Mouse (Mus musculus) liver, embryonic 12.5 days (tissue): ENCODE data around the gene Hoxa7. TPM values are rescaled to one million over a fixed set of nuclear protein-coding genes. Genes with fewer than 3 reads are reported as not detected.

Experiments used
- ATAC-seq: fragments of 200-750 bp; cut with Nextera tagmentation; 2 replicates; pipeline ENCODE4 v1.8.0; 2017; ENCODE audit warnings: moderate number of reproducible peaks, mild to moderate bottlenecking, moderate library complexity
- H3K27ac ChIP-seq: fragments of 300-500 bp; sonication (generic); 2 replicates; pipeline ENCODE4 v1.5.1; 2016; ENCODE audit warnings: mild to moderate bottlenecking
- H3K27me3 ChIP-seq: fragments of 300-500 bp; sonication (generic); replicated peaks from 2 replicates; pipeline ENCODE4 v1.6.1; 2016; ENCODE audit warnings: mild to moderate bottlenecking, moderate library complexity
- H3K36me3 ChIP-seq: fragments of 300-500 bp; sonication (generic); 2 replicates; pipeline ENCODE4 v1.6.1; 2016; ENCODE audit warnings: mild to moderate bottlenecking, moderate library complexity
- H3K4me1 ChIP-seq: fragments of 300-500 bp; sonication (generic); 2 replicates; pipeline ENCODE4 v1.6.1; 2016
- H3K4me2 ChIP-seq: fragments of 300-500 bp; sonication (generic); 2 replicates; pipeline ENCODE4 v1.6.1; 2016; ENCODE audit warnings: mild to moderate bottlenecking, moderate library complexity
- H3K4me3 ChIP-seq: fragments of 300-500 bp; sonication (generic); 2 replicates; pipeline ENCODE4 v1.5.1; 2016; ENCODE audit warnings: mild to moderate bottlenecking, moderate library complexity
- H3K9ac ChIP-seq: fragments of 300-500 bp; sonication (generic); 2 replicates; pipeline ENCODE4 v1.6.1; 2016; ENCODE audit warnings: mild to moderate bottlenecking, moderate library complexity
- H3K9me3 ChIP-seq: fragments of 300-500 bp; sonication (generic); replicated peaks from 2 replicates; pipeline ENCODE4 v1.6.1; 2016; ENCODE audit warnings: mild to moderate bottlenecking, moderate library complexity
- WGBS: fragments of 180-500 bp; shearing (Covaris S2); methylation state at CpG from one replicate; pipeline ENCODE4 v1.1.7; 2016; ENCODE audit not compliant: insufficient replicate concordance; 5-methylcytosine and 5-hydroxymethylcytosine counted together
- polyA plus RNA-seq: library from polyadenylated mRNA; unstranded; fragments of >200 nt; fragmentation: Nextera tagmentation; extraction: Ambion mirVana; gene quantifications from 2 replicates; pipeline ENCODE4 v1.2.1, GENCODE M21; 2016

Gene Hoxa7
- polyA plus RNA-seq, 1 experiment from 2014 or later, result 0.74 TPM

- 8% methylated on average over 4 of the region's 4 CpGs for WGBS
- peak overlapping the region; percentile 43 for H3K4me2 ChIP-seq
- H3K27me3 ChIP-seq, result peaks cover 98% of the 10 kb centered on the region
- H3K4me1 ChIP-seq, result 0 out of 2 replicates have a peak, but pooled peaks cover 10% of the 10 kb centered on the region
- no peak for ATAC-seq
- H3K36me3 ChIP-seq, result no peaks in the 10 kb centered on the region
- H3K9ac ChIP-seq, result peak overlapping the region; percentile 27; the same call in 1 of the 2 replicates
- peak overlapping the region; percentile 28; the same call in 1 of the 2 replicates for H3K27ac ChIP-seq
- peak overlapping the region; percentile 26 for H3K4me3 ChIP-seq
- no peaks in the 10 kb centered on the region for H3K9me3 ChIP-seq
These were observed 42.6 kb downstream of the Hoxa7 start for GRCm38 (mm10) chr6:52178918-52179665.

- Histone ChIP-seq H3K27ac (no peak overlapping the region), H3K9ac (0 out of 2 replicates have a peak overlapping the region, but pooled peaks have one; percentile 13), H3K4me2 (peak overlapping the region; percentile 49), H3K4me1 (peaks cover 1% of the 10 kb centered on the region; the same call in 1 of the 2 replicates), H3K36me3 (no peaks in the 10 kb centered on the region), H3K4me3 (peak overlapping the region; percentile 50; the same call in 1 of the 2 replicates), H3K9me3 (no peaks in the 10 kb centered on the region), H3K27me3 (peaks cover 98% of the 10 kb centered on the region)
- ATAC-seq, result no peak
- WGBS, result 2% methylated on average over 9 of the region's 9 CpGs
These were observed 43.8 kb downstream of the Hoxa7 start for GRCm38 (mm10) chr6:52177806-52178205.

DNA sequence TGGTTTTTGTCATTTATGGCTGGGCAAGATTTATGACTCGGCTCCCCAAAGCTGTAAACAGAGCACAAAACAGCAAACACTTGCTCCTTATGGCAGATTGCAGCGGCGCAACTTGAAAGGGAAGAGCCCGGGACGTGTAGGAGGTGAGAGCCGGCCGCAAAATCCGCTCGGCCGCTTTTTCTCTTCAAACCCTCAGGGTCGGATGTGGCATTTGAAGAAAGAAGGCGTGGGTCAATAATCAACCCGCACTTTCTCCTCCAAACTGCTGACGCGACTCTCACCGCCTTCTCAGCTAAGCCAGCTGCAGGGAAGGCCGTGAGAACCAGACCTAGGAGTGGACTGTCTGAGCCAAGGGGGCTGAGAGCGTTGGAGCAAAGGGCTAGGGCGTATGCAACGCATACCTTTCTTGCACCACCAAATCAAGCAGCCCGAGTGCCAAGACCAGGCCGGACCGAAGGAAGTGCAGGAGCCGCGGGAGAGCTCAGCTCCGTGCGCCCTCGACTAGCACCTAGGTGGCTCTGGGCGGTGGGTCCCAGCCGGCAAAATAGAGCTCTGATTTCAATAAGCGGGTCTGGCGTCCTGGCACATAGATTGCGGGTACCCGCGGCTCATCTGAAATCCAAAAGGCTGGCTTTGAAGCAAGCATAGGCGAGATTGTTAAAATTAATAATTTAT lies 44.5 kb downstream of the Hoxa7 start, which contains the start of gene 5730596B20Rik:
Gene 5730596B20Rik, plus strand, starts transcription at position 438 of the 675 bp plus-strand sequence.
- H3K9me3 ChIP-seq, result no peaks in the 10 kb centered on the region
- peak within 1 kb of the TSS; percentile 77; the same call in 1 of the 2 replicates for H3K27ac ChIP-seq
- no peaks in the 10 kb centered on the region for H3K36me3 ChIP-seq
- 2% methylated on average over 36 of the region's 36 CpGs for whole genome bisulfite sequencing
- H3K4me2 ChIP-seq, result peak within 1 kb of the TSS; percentile 49
- no peak for ATAC-seq
- peaks cover 98% of the 10 kb centered on the region for H3K27me3 ChIP-seq
- H3K4me1 ChIP-seq, result peaks cover 7% of the 10 kb centered on the region; the same call in 1 of the 2 replicates
- peak within 1 kb of the TSS; percentile 50 for H3K4me3 ChIP-seq
- H3K9ac ChIP-seq, result peak within 1 kb of the TSS; percentile 61

DNA sequence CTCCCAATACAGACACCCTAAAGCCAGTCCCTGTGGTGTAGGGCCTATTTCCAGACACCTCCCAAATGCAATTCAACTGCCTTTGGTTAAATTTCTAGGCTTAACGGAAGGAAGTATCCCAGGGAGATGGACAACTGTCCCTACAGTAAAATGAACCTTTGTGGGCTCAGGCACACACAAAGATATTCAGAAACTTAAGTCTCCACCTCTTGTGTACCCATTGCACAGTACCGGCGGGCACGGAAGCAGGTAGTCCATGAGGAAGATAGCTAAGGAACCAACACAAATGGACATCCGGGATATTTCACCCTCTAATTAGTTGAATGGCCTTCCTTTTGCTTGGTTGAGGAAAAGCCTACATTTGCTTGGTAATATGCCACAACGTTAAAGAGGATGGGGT lies 45.3 kb downstream of the Hoxa7 start:
- Histone ChIP-seq H3K4me2 (peak overlapping the region; percentile 49), H3K4me1 (peaks cover 12% of the 10 kb centered on the region; the same call in 1 of the 2 replicates), H3K27me3 (peaks cover 98% of the 10 kb centered on the region), H3K36me3 (no peaks in the 10 kb centered on the region), H3K9me3 (no peaks in the 10 kb centered on the region), H3K4me3 (peak overlapping the region; percentile 50), H3K27ac (peak overlapping the region; percentile 77; the same call in 1 of the 2 replicates), H3K9ac (peak overlapping the region; percentile 39; the same call in 1 of the 2 replicates)
- ATAC-seq, result no peak
- WGBS, result 4% methylated on average over 6 of the region's 6 CpGs

DNA sequence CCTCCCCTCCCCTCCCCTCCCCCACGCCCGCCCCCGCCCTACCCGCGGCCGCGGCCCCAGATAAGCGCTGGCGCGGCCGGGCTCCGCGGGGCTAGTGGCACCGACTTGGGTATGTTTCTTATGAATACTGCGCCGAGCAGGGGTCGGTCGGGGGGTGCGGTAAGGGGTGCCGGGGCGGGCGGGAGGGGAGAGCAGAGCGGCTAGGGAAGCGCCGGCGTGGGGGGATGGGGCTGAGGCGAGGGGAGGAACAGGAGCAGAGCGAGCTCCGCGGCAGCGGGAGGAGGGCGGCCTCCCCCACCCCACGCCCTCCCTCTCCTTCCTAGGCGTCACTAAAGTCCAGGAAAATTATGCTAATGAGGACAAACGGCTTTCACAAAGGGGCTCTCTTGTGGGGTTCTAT lies 45.8 kb downstream of the Hoxa7 start:
- WGBS, result 1% methylated on average over 11 of the region's 35 CpGs

GRCm38 (mm10) chr6:52174968-52175751 lies 46.5 kb downstream of the Hoxa7 start:
- Histone ChIP-seq H3K27me3 (peaks cover 98% of the 10 kb centered on the region), H3K9ac (peak overlapping the region; percentile 53), H3K27ac (peak overlapping the region; percentile 77), H3K4me3 (peak overlapping the region; percentile 50), H3K9me3 (no peaks in the 10 kb centered on the region), H3K36me3 (no peaks in the 10 kb centered on the region), H3K4me2 (peak overlapping the region; percentile 49), H3K4me1 (peaks cover 12% of the 10 kb centered on the region; the same call in 1 of the 2 replicates)
- ATAC-seq, result no peak
- 3% methylated on average over 41 of the region's 41 CpGs for WGBS

More for the DNA sequence above, 45.8 kb downstream of the Hoxa7 start:
- Histone ChIP-seq H3K9ac (peak overlapping the region; percentile 53), H3K36me3 (no peaks in the 10 kb centered on the region), H3K4me2 (peak overlapping the region; percentile 49), H3K9me3 (no peaks in the 10 kb centered on the region), H3K4me1 (peaks cover 12% of the 10 kb centered on the region; the same call in 1 of the 2 replicates), H3K4me3 (peak overlapping the region; percentile 50), H3K27me3 (peaks cover 98% of the 10 kb centered on the region), H3K27ac (peak overlapping the region; percentile 77)
- no peak for ATAC-seq

DNA sequence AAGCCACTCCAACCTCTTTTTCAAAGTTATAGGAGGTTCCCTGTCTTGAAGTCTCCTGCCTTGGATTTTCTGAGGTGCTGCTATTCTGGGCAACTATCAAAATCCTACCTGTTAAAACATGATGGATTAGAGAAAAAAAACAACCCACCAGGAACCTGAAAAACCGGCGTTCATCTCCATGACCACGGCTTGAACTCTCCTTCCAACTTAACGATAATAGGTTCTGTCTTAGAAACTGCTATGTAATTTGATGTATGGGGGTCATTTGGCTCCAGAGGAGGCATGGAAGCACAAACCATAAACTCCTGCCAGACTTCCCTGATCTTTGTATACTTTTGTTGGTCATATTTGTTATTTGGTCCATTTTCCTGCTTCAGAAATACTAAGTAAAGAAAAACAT lies 48.0 kb downstream of the Hoxa7 start:
- Histone ChIP-seq H3K27ac (no peak overlapping the region), H3K4me2 (peak overlapping the region; percentile 52; the same call in 1 of the 2 replicates), H3K27me3 (peaks cover 98% of the 10 kb centered on the region), H3K4me3 (no peak overlapping the region), H3K9me3 (no peaks in the 10 kb centered on the region), H3K4me1 (peaks cover 12% of the 10 kb centered on the region; the same call in 1 of the 2 replicates), H3K36me3 (no peaks in the 10 kb centered on the region), H3K9ac (no peak overlapping the region)
- WGBS, result 3% methylated on average over 4 of the region's 4 CpGs
- ATAC-seq, result no peak

DNA sequence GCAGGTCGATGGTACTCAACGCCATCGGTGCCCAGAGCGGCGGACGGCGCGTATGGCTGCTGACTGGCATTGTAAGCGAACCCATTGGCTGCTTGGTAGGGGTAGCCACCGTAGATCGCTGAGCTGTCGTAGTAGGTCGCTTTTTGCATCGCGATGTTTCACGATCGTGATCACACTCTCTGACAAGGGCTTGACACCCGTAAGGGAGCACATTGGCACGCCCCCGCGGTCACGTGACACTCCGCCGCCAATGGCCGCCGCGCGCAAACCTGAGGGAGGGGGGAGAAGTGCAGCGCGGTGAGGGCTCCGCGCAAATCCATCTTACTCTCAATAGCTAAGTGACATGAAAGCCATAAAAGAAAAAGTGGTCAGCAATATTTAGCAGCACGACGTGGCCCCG lies 49.2 kb downstream of the Hoxa7 start:
- Histone ChIP-seq H3K36me3 (no peaks in the 10 kb centered on the region), H3K4me3 (peak overlapping the region; percentile 23), H3K27ac (peak overlapping the region; percentile 66; the same call in 1 of the 2 replicates), H3K9me3 (no peaks in the 10 kb centered on the region), H3K4me2 (peak overlapping the region; percentile 52), H3K9ac (0 out of 2 replicates have a peak overlapping the region, but pooled peaks have one; percentile 14), H3K4me1 (peaks cover 12% of the 10 kb centered on the region; the same call in 1 of the 2 replicates), H3K27me3 (peaks cover 98% of the 10 kb centered on the region)
- WGBS, result 2% methylated on average over 35 of the region's 35 CpGs
- ATAC-seq, result 0 out of 2 replicates have a peak, but pooled peaks have one; percentile 32

DNA sequence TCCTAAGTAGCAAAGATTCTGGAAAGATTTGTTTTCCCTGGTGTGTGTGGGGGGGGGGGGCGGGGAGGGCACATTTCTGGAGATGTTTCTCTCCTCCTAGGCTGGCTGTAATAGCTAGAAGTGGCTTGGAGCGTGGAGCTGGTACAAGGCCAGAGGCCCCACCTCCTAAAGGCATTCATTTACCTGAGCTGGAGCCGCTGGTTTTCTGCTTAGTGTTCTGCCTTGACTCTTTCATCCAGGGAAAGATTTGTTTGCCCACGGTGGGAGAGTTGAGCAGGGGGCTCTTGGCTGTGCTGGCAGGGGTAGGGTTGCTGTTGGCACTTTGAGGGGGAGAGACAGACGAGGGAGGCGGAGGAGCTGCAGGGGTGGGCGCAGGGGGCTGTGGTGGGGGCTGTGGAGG lies 49.7 kb downstream of the Hoxa7 start:
- Histone ChIP-seq H3K27ac (peak overlapping the region; percentile 58; the same call in 1 of the 2 replicates), H3K9me3 (no peaks in the 10 kb centered on the region), H3K4me2 (peak overlapping the region; percentile 52), H3K9ac (0 out of 2 replicates have a peak overlapping the region, but pooled peaks have one; percentile 14), H3K36me3 (no peaks in the 10 kb centered on the region), H3K27me3 (peaks cover 98% of the 10 kb centered on the region), H3K4me1 (peaks cover 12% of the 10 kb centered on the region; the same call in 1 of the 2 replicates), H3K4me3 (no peak overlapping the region)
- ATAC-seq, result no peak
- WGBS, result 11% methylated on average over 7 of the region's 7 CpGs

DNA sequence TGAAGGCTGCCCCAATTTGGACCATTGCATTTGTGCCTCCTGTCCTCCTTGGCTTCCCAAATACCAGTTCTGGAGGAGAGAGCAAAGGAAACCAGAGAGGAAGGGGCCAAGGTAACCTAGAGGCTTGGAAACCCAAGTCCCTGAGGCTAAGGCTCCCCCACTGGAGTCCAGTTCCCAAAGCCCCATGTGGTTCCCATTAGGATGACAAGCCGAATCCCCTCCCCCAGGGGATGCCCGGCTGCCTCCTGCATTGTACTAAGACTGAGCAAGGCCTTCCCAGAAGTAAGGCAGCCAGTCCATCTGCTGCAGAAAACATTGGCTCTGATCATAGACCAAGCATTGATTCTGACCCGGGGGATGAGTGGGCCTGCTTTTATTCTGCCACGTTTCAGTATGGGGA lies 50.3 kb downstream of the Hoxa7 start:
- peaks cover 98% of the 10 kb centered on the region for H3K27me3 ChIP-seq

DNA sequence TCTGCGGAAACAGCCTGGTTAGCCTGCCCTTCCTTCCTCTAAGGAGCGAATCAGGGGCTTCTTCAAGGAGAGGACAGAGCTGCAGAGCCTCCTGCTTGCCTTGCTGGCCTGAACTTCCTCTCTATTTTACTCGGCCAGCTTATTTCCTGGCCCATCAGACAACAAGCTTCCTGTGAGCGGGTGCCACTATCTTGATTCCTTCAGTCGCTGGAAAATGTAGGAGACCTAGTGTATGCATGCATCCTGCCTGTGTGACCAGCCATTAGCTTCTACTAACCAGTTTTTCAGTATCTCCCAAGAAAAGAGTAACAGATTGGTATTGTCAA lies 50.8 kb downstream of the Hoxa7 start:
- Histone ChIP-seq H3K36me3 (no peaks in the 10 kb centered on the region), H3K9me3 (no peaks in the 10 kb centered on the region)
- 0 out of 2 replicates have a peak, but pooled peaks have one; percentile 13 for ATAC-seq

More for the DNA sequence above, 50.3 kb downstream of the Hoxa7 start:
- H3K27ac ChIP-seq, result peak overlapping the region; percentile 58
- H3K4me1 ChIP-seq, result peaks cover 12% of the 10 kb centered on the region; the same call in 1 of the 2 replicates
- no peak overlapping the region for H3K4me2 ChIP-seq
- WGBS, result 11% methylated on average over 4 of the region's 4 CpGs
- no peaks in the 10 kb centered on the region for H3K36me3 ChIP-seq
- no peak overlapping the region for H3K9ac ChIP-seq
- no peak for ATAC-seq
- no peaks in the 10 kb centered on the region for H3K9me3 ChIP-seq
- no peak overlapping the region for H3K4me3 ChIP-seq

More for the DNA sequence above, 50.8 kb downstream of the Hoxa7 start:
- Histone ChIP-seq H3K9ac (no peak overlapping the region), H3K4me3 (no peak overlapping the region), H3K4me2 (peak overlapping the region; percentile 15; the same call in 1 of the 2 replicates), H3K27me3 (peaks cover 98% of the 10 kb centered on the region), H3K4me1 (peaks cover 12% of the 10 kb centered on the region; the same call in 1 of the 2 replicates), H3K27ac (peak overlapping the region; percentile 58; the same call in 1 of the 2 replicates)
- 2% methylated on average over 5 of the region's 5 CpGs for WGBS
